Mouse (Mus musculus): Measurements from ENCODE around the gene Wdr17. TPM values are rescaled to one million over a fixed set of nuclear protein-coding genes. Genes with fewer than 3 reads are reported as not detected.
A peak's percentile ranks its signal among the peaks of the same experiment; 100 is the strongest.

The Wdr17 gene
- total and polyA plus RNA-seq, 3 experiments, result not detected

DNA sequence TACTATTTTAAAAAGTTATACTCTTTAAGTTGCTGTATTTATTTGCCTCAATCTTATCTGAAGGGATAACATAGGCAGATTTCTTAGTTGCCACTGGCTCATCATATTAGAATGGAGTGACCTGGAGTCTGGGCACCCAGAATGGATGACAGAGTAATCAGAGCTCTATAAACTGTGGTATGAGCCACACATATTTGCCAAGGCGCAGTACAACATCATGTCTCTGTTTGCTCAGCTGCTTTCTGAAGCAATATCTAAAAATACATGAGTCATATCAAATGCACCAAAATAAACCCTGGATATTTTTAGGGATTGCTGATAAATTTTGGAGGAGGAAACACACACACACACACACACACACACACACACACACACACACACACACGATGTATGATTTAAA lies 277.6 kb downstream of the Wdr17 start:
- peaks cover 6% of the 10 kb centered on the region; the same call in 1 of the 2 replicates for H3K36me3 ChIP-seq (ENCODE audit: control insufficient read depth, insufficient read depth, low read length)
- peak overlapping the region; percentile 84 for H3K27ac ChIP-seq
- 18% methylated on average over 2 of the region's 2 CpGs for WGBS
- intact Hi-C loops (cut with DNase I), result loop anchor here (2.0 kb wide), 1 partner anchor 39 kb away; no protein-coding TSS in a partner anchor
- no peak overlapping the region for H3K9ac ChIP-seq (ENCODE audit: low read depth, low read length)
- no peaks in the 10 kb centered on the region for H3K79me2 ChIP-seq (replicated peaks; ENCODE audit: control insufficient read depth, insufficient read depth, low read length)
- TF ChIP-seq POLR2A (IDR thresholded peaks at IDR 0.05; ENCODE audit: insufficient read depth, low read depth, low read length), result 0 out of 2 replicates have a peak, but pooled peaks have one; percentile 27
- TF ChIP-seq CTCF (IDR thresholded peaks at IDR 0.05), result no peak
- H3K4me1 ChIP-seq (ENCODE audit: control insufficient read depth, insufficient read depth, low read length), result peaks cover 2% of the 10 kb centered on the region; the same call in 1 of the 2 replicates
- no peaks in the 10 kb centered on the region for H3K27me3 ChIP-seq (ENCODE audit: control insufficient read depth, insufficient read depth, low read length)
- no peak overlapping the region for H3K4me3 ChIP-seq
- peak in 1 of 2 experiments; percentile 39 for DNase-seq

DNA sequence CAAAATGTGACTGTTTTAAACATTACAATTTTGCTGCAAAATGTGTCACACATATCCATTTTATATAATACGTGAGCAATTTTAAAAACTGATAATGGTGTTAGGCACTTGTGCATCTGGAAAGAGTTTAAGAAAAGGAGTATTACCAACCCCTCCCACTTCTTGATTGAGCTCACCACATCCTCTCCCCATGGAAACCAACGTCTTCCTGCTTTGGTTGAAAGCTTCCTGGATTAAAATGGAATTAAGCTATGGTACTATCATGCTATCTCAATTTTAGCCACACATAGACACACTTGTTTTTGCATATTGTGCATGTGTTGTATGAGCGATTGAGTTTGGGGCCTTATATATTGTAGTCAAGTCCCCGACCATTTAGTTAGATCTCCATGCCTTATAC lies 283.5 kb downstream of the Wdr17 start:
- no peak overlapping the region for H3K4me3 ChIP-seq
- H3K79me2 ChIP-seq (replicated peaks; ENCODE audit: control insufficient read depth, insufficient read depth, low read length), result no peaks in the 10 kb centered on the region
- H3K27me3 ChIP-seq (ENCODE audit: control insufficient read depth, insufficient read depth, low read length), result no peaks in the 10 kb centered on the region
- no peaks in the 10 kb centered on the region; the same call in 1 of the 2 replicates for H3K4me1 ChIP-seq (ENCODE audit: control insufficient read depth, insufficient read depth, low read length)
- intact Hi-C loops (cut with DNase I), result no loop called here
- no peak for DNase-seq
- H3K36me3 ChIP-seq (ENCODE audit: control insufficient read depth, insufficient read depth, low read length), result peaks cover 2% of the 10 kb centered on the region; the same call in 1 of the 2 replicates
- H3K9ac ChIP-seq (ENCODE audit: low read depth, low read length), result no peak overlapping the region
- TF ChIP-seq EP300 (IDR thresholded peaks at IDR 0.05; ENCODE audit: insufficient read depth, low read depth, low read length), result no peak
- TF ChIP-seq CTCF (IDR thresholded peaks at IDR 0.05), result no peak
- TF ChIP-seq POLR2A (IDR thresholded peaks at IDR 0.05; ENCODE audit: insufficient read depth, low read depth, low read length), result no peak
- H3K27ac ChIP-seq, result no peak overlapping the region
- 68% methylated on average over 4 of the region's 4 CpGs for WGBS

DNA sequence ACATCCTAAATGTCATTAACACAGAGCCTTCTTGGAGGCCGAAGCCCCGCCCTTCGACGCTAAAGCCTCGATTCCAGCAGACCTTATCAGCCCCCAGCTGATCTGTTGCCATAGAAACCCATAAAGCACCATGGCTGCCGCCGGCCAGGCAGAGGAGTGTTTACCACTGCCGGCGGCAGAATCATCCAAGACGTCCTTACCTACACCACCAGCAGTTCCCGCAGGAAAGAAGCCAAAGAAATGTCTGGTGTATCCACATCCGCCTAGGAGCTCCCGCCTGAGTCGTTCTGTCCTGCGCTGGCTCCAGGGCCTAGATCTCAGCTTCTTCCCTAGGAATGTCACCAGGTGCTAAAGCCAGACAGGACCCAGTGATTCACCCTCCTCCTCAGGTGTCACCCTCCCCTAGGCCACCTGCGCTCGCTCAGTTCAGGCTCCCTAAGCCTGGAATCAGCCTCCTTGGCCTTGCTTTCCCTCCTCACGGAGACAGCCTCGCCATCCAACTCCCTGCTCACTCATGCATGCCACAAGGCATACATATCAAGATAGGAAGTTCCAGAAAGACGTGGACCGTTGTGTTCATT lies 286.2 kb downstream of the Wdr17 start, which contains the start of gene Spata4:
Spata4 (plus strand) TSS at position 111 of the 581 bp plus-strand sequence.
- TF ChIP-seq EP300 (IDR thresholded peaks at IDR 0.05; ENCODE audit: insufficient read depth, low read depth, low read length) (no peak), CTCF (IDR thresholded peaks at IDR 0.05) (no peak), POLR2A (IDR thresholded peaks at IDR 0.05; ENCODE audit: insufficient read depth, low read depth, low read length) (no peak)
- Histone ChIP-seq H3K27ac (no peak within 1 kb of the TSS), H3K4me3 (no peak within 1 kb of the TSS), H3K27me3 (ENCODE audit: control insufficient read depth, insufficient read depth, low read length) (no peaks in the 10 kb centered on the region), H3K9ac (ENCODE audit: low read depth, low read length) (no peak within 1 kb of the TSS), H3K36me3 (ENCODE audit: control insufficient read depth, insufficient read depth, low read length) (no peaks in the 10 kb centered on the region), H3K79me2 (replicated peaks; ENCODE audit: control insufficient read depth, insufficient read depth, low read length) (no peaks in the 10 kb centered on the region), H3K4me1 (ENCODE audit: control insufficient read depth, insufficient read depth, low read length) (no peaks in the 10 kb centered on the region; the same call in 1 of the 2 replicates)
- DNase-seq, result peak in 1 of 2 experiments; percentile 17
- intact Hi-C loops (cut with DNase I), result no loop called here
- 25% methylated on average over 21 of the region's 21 CpGs for WGBS

DNA sequence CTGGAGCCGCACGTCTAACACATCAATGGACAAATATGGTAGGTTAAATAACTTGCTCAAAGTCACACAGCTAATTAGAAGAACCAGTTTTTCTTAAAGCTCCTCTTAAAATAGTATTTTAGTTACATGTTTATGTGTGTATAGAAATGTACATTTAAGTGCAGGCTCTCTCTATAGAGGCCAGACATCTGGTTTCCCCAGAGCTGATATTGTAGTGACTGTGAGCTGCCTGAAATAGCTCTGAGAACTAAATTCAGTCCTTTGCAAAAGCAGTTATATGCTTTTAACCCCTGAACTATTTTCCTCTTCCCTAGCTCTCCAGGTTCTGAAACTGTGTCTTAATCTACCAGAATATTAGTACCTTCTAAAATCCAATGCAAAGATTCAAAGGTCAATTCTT lies 289.6 kb downstream of the Wdr17 start:
- Histone ChIP-seq H3K4me3 (no peak overlapping the region), H3K79me2 (replicated peaks; ENCODE audit: control insufficient read depth, insufficient read depth, low read length) (no peaks in the 10 kb centered on the region), H3K27me3 (ENCODE audit: control insufficient read depth, insufficient read depth, low read length) (no peaks in the 10 kb centered on the region), H3K27ac (no peak overlapping the region), H3K4me1 (ENCODE audit: control insufficient read depth, insufficient read depth, low read length) (no peaks in the 10 kb centered on the region; the same call in 1 of the 2 replicates), H3K9ac (ENCODE audit: low read depth, low read length) (no peak overlapping the region), H3K36me3 (ENCODE audit: control insufficient read depth, insufficient read depth, low read length) (no peaks in the 10 kb centered on the region)
- intact Hi-C loops (cut with DNase I), result no loop called here
- no peak for DNase-seq
- TF ChIP-seq EP300 (IDR thresholded peaks at IDR 0.05; ENCODE audit: insufficient read depth, low read depth, low read length) (no peak), POLR2A (IDR thresholded peaks at IDR 0.05; ENCODE audit: insufficient read depth, low read depth, low read length) (no peak), CTCF (IDR thresholded peaks at IDR 0.05) (no peak)
- WGBS, result 84% methylated on average over 2 of the region's 2 CpGs

DNA sequence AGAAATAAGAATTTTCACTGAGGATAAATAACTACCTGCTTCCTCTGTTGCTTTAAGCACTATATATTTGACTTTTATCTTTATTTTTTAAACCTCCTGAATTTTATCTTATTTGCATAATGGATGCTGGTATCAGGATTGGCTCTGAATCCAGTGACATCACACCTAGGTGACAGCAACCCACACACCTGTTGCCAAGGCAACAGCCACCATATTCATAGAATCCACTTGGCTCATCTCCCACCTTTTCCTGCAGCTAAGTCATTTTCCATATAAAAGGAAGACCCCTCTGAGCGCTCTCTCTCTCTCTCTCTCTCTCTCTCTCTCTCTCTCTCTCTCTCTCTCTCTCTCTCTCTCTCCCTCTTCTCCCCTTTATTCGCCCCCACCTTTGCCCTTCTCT lies 290.0 kb downstream of the Wdr17 start:
- Histone ChIP-seq H3K9ac (ENCODE audit: low read depth, low read length) (no peak overlapping the region), H3K36me3 (ENCODE audit: control insufficient read depth, insufficient read depth, low read length) (no peaks in the 10 kb centered on the region), H3K4me3 (no peak overlapping the region), H3K79me2 (replicated peaks; ENCODE audit: control insufficient read depth, insufficient read depth, low read length) (no peaks in the 10 kb centered on the region), H3K4me1 (ENCODE audit: control insufficient read depth, insufficient read depth, low read length) (no peaks in the 10 kb centered on the region; the same call in 1 of the 2 replicates), H3K27ac (no peak overlapping the region), H3K27me3 (ENCODE audit: control insufficient read depth, insufficient read depth, low read length) (no peaks in the 10 kb centered on the region)
- intact Hi-C loops (cut with DNase I), result no loop called here
- DNase-seq, result no peak
- no peak for TF ChIP-seq POLR2A (IDR thresholded peaks at IDR 0.05; ENCODE audit: insufficient read depth, low read depth, low read length)
- TF ChIP-seq EP300 (IDR thresholded peaks at IDR 0.05; ENCODE audit: insufficient read depth, low read depth, low read length), result no peak
- no peak for TF ChIP-seq CTCF (IDR thresholded peaks at IDR 0.05)
- WGBS, result 78% methylated on average over 2 of the region's 2 CpGs

DNA sequence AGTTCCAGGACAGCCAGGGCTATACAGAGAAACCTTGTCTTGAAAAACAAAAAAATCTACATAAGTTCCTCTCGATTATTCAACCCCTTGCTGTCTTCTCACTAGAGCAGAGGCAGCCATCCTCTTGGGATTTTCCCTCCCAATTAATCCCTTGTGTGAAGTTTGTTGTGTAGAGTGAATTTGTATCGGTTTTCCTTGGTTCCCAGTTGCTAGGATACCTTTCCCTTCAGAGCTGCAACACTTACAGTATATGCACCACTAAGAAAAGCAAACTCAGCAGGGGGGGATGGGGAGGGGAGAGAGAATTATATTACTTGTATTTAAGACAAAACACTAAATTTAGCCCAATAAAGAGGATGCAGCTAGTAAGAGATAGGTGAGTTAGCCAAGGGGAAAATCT lies 290.9 kb downstream of the Wdr17 start:
- WGBS, result 73% methylated on average over 2 of the region's 2 CpGs
- TF ChIP-seq POLR2A (IDR thresholded peaks at IDR 0.05; ENCODE audit: insufficient read depth, low read depth, low read length) (no peak), EP300 (IDR thresholded peaks at IDR 0.05; ENCODE audit: insufficient read depth, low read depth, low read length) (no peak), CTCF (IDR thresholded peaks at IDR 0.05) (no peak)
- DNase-seq, result no peak
- H3K27me3 ChIP-seq (ENCODE audit: control insufficient read depth, insufficient read depth, low read length), result no peaks in the 10 kb centered on the region
- no peaks in the 10 kb centered on the region; the same call in 1 of the 2 replicates for H3K4me1 ChIP-seq (ENCODE audit: control insufficient read depth, insufficient read depth, low read length)
- H3K9ac ChIP-seq (ENCODE audit: low read depth, low read length), result no peak overlapping the region
- H3K27ac ChIP-seq, result no peak overlapping the region
- H3K4me3 ChIP-seq, result no peak overlapping the region
- intact Hi-C loops (cut with DNase I), result no loop called here
- no peaks in the 10 kb centered on the region for H3K36me3 ChIP-seq (ENCODE audit: control insufficient read depth, insufficient read depth, low read length)
- no peaks in the 10 kb centered on the region for H3K79me2 ChIP-seq (replicated peaks; ENCODE audit: control insufficient read depth, insufficient read depth, low read length)

Data from heart, adult 2 months (tissue).